Mouse (Mus musculus): ENCODE measurements at regions not wholly inside any gene's neighbourhood (a gene's known extent, or its start where the extent isn't known, plus 50 kb on each side); places are given as distances from the start of the nearest gene placed in this dataset.

DNA sequence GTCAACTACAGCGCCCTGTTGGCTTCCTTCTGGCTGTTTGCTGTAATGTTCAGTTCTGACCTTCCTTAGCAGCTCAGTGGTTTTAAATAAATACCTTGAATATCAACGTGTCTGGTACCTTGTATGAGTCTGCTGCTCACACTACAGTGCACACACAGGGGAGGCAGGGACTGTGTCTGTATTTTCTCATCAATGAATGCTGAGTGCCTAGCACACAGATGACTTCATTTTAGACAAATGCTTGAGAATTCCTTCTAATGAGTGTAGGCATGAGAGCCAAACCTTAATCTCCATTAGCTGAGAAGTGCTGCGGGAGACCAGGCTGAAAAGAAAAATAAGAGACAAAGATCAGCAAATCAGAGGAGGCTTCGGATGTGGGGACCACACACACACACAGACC is 162.0 kb upstream of the Hmga2 start:
- no peaks in the 10 kb centered on the region for H3K27me3 ChIP-seq (replicated peaks)
- no peaks in the 10 kb centered on the region for H3K36me3 ChIP-seq
- no peak overlapping the region for H3K27ac ChIP-seq
- no peak for ATAC-seq
- no peak overlapping the region for H3K4me3 ChIP-seq
- H3K4me2 ChIP-seq = no peak overlapping the region
- H3K9me3 ChIP-seq (replicated peaks) = no peaks in the 10 kb centered on the region
- H3K9ac ChIP-seq = no peak overlapping the region
- 0 out of 2 replicates have a peak, but pooled peaks cover 15% of the 10 kb centered on the region for H3K4me1 ChIP-seq
- 58% methylated on average over 4 of the region's 4 CpGs for WGBS (ENCODE audit: insufficient replicate concordance)

DNA sequence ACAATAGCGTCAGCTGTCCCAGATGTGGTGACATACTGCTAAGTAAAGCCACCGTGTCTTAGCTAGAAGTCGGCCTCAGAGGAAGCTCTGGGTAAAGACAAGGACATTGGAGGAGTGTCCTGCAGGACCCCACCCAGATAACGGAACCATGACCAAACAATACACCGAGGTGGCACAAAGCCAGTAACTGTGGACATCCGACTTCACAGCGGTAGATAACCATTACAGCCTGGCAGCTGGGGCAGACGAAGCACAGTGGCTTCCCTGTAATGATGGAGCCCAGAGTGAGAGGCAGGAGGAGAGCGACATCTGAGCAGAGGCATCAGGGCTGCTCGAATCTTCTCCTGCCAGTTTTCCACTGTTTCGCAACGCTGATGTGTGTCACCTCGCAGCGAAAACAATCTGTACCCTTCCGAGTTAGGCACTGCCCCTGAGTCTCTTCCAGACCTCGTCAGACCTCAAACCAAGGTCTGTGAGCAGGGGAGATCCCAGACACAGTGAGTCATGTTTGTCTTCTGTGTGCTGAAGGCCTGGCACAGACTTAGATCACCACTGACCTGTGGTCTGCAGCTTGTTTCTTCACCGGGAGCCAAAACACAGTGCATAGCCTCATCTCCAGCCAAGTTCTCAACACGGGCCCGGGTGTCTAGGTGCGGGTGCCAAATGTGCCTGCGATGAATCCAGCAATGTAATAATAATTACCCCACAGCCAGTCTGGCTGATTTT is 159.7 kb upstream of the Hmga2 start:
- Histone ChIP-seq H3K4me2 (no peak overlapping the region), H3K9ac (no peak overlapping the region), H3K27me3 (replicated peaks) (0 out of 2 replicates have a peak, but pooled peaks cover 3% of the 10 kb centered on the region), H3K4me1 (0 out of 2 replicates have a peak, but pooled peaks cover 13% of the 10 kb centered on the region), H3K36me3 (no peaks in the 10 kb centered on the region), H3K9me3 (replicated peaks) (no peaks in the 10 kb centered on the region), H3K27ac (no peak overlapping the region), H3K4me3 (no peak overlapping the region)
- ATAC-seq = no peak
- WGBS (ENCODE audit: insufficient replicate concordance) = 40% methylated on average over 21 of the region's 21 CpGs

DNA sequence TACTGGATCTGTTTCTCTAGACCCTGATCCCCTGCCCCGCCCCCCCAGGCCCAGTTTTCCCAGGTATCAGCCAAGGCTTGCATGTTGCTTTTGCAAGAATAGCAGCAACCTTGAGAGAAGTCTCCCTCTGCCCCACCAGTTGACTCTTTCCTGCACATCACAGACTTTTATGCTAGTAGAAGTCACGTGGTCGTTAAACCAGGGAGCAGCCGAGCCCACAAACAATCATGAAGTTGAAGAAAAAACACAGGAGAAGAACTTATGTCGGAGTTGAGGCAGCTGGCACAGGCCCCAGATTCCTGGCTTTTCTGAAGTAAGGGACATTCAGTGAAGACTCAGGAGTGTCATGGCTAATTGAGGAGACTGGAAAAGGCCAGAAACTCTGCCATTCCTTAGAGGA is 158.9 kb upstream of the Hmga2 start:
- 64% methylated on average over 5 of the region's 5 CpGs for whole genome bisulfite sequencing (ENCODE audit: insufficient replicate concordance)
- H3K9ac ChIP-seq = no peak overlapping the region
- H3K27ac ChIP-seq = no peak overlapping the region
- H3K4me2 ChIP-seq = no peak overlapping the region
- ATAC-seq = no peak
- H3K36me3 ChIP-seq = no peaks in the 10 kb centered on the region
- H3K9me3 ChIP-seq (replicated peaks) = no peaks in the 10 kb centered on the region
- H3K4me3 ChIP-seq = no peak overlapping the region
- H3K4me1 ChIP-seq = 0 out of 2 replicates have a peak, but pooled peaks cover 6% of the 10 kb centered on the region
- 0 out of 2 replicates have a peak, but pooled peaks cover 3% of the 10 kb centered on the region for H3K27me3 ChIP-seq (replicated peaks)

DNA sequence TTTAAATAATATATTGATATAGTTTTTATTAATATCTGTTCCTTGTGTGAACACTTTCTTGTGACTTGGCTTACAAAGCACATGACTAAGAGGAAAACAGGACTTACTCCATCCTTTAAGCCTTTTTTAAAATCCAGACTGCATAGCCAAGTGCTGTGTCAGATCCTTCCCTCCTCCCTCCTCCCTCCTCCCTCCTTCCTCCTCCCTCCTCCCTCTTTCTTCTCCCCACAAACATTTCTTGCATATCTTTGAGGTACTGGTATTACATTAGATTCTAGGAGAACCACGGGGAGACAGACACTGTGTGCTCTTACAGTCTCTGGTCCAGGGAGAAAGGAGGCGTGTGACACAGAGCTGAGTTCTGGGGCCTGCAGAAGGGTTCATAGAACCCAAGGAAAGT is 155.8 kb upstream of the Hmga2 start:
- Histone ChIP-seq H3K27me3 (replicated peaks) (0 out of 2 replicates have a peak, but pooled peaks cover 3% of the 10 kb centered on the region), H3K9me3 (replicated peaks) (no peaks in the 10 kb centered on the region), H3K27ac (no peak overlapping the region), H3K9ac (no peak overlapping the region), H3K4me3 (no peak overlapping the region), H3K36me3 (no peaks in the 10 kb centered on the region), H3K4me2 (no peak overlapping the region), H3K4me1 (0 out of 2 replicates have a peak, but pooled peaks cover 6% of the 10 kb centered on the region)
- no peak for ATAC-seq
- WGBS (ENCODE audit: insufficient replicate concordance) = 37% methylated on average over 2 of the region's 2 CpGs

DNA sequence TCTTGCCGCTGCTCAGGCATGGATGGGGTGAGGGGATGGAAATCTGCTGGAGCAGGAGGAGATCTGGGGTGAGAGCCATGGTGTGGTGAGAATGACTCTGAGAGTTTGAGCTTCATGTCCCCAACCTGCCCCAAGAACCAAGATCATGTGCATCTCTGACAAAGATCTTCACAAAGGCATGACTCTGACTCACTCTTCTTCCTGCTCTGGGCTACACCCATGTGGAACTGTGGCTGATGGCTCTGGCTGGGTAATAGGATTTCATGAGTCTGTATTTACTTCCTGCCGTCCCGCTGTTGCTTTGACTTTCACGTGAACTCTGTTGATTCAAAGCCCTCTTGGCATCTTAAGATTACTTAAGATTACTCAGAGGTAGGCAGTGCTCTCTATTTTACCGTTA is 151.8 kb upstream of the Hmga2 start:
- WGBS (ENCODE audit: insufficient replicate concordance) = 54% methylated on average over 5 of the region's 5 CpGs
- H3K4me2 ChIP-seq = no peak overlapping the region
- ATAC-seq = no peak
- no peak overlapping the region for H3K4me3 ChIP-seq
- no peaks in the 10 kb centered on the region for H3K4me1 ChIP-seq
- H3K9me3 ChIP-seq (replicated peaks) = no peaks in the 10 kb centered on the region
- no peak overlapping the region for H3K27ac ChIP-seq
- H3K9ac ChIP-seq = no peak overlapping the region
- H3K36me3 ChIP-seq = no peaks in the 10 kb centered on the region
- H3K27me3 ChIP-seq (replicated peaks) = 0 out of 2 replicates have a peak, but pooled peaks cover 3% of the 10 kb centered on the region

DNA sequence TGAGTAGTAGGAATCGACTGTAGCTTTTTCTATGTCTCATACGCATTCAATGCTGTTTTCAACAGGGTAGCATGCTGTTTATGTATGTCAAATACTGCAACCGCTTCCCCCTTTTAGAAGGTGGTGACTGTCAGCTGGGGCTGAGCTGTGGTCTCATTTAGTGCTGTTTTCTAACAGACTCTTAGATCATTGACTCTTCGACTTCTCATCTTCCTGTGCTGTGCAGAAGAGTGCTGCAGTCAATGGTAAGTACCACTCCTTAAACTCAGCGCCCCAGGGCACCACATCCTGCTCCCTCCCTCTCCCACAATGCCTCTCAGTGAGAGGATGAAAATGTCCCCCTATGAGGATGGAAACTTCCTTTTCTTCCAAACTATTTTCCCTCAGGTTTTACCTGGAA is 149.2 kb upstream of the Hmga2 start:
- no peak overlapping the region for H3K9ac ChIP-seq
- ATAC-seq = no peak
- H3K36me3 ChIP-seq = no peaks in the 10 kb centered on the region
- no peak overlapping the region for H3K4me2 ChIP-seq
- no peak overlapping the region for H3K27ac ChIP-seq
- no peaks in the 10 kb centered on the region for H3K27me3 ChIP-seq (replicated peaks)
- 43% methylated on average over 5 of the region's 5 CpGs for WGBS (ENCODE audit: insufficient replicate concordance)
- H3K4me1 ChIP-seq = no peaks in the 10 kb centered on the region
- H3K4me3 ChIP-seq = no peak overlapping the region
- no peaks in the 10 kb centered on the region for H3K9me3 ChIP-seq (replicated peaks)

DNA sequence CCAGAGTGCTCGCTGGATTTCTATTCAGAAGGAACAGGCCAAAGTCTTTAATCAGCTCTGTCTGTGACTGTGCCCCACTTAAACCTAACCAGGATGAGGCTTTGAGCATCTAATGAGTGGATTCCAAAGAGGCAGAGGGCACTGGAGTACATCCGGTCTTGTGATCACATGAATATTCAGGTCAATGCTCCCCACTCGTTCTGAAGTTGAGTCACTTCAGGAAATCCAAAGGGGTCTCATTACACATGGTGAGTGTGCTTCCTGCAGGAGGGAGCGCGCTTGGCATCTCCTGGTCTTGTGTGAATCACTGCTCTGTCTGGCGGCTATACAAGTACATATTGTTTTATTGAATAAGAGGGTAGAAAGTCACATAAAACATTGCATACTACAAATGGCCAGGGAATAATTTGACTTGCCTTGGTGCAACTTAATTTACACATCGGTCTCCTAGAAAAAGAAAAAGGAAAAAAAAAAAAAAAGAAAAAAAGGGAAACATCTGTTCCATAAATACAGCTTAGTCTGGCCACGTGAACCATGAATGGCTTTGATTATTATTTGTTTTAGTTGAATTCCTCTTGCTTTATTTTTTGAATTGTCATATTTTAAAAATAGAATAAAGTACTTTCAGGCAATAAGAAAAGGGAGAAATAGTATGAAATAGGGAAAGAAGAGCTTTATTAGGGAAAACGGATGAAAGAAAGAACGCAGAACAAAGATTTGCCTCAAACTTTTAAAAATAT is 148.1 kb upstream of the Hmga2 start:
- no peak overlapping the region for H3K4me2 ChIP-seq
- H3K9ac ChIP-seq = no peak overlapping the region
- no peaks in the 10 kb centered on the region for H3K4me1 ChIP-seq
- H3K27me3 ChIP-seq (replicated peaks) = no peaks in the 10 kb centered on the region
- no peak overlapping the region for H3K27ac ChIP-seq
- H3K9me3 ChIP-seq (replicated peaks) = no peaks in the 10 kb centered on the region
- H3K4me3 ChIP-seq = no peak overlapping the region
- 69% methylated on average over 10 of the region's 10 CpGs for WGBS (ENCODE audit: insufficient replicate concordance)
- no peak for ATAC-seq
- H3K36me3 ChIP-seq = no peaks in the 10 kb centered on the region

DNA sequence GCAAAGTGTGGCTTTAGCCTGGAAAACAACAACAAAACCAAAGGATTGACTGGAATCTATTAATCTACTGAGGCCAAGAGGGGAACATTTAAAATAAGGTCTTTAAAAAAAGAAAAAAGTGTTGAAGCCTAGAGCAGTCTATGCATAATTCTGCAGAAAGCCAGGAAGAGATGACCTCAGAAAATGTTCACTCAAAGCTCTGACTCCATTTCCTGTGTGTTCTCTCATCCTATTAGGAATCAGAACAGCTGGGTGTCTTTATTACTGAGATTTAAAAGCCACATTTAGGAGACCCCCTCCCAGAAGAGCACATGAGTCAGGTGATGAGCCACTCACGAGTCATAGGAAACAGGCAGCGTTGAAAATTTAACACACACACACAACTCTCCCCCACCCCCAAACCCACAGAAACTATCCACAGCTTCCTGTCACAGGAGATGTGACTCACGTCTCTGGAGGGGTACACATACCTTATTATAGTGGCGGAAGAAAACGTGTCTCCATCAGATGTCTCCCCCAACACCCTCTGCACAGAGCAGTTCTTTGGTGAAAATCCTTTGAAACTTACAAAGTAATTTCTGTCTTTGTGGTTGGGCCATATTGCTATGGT is 140.2 kb upstream of the Hmga2 start:
- ATAC-seq = no peak
- H3K4me3 ChIP-seq = no peak overlapping the region
- H3K27ac ChIP-seq = no peak overlapping the region
- 19% methylated on average over 5 of the region's 5 CpGs for WGBS (ENCODE audit: insufficient replicate concordance)
- H3K4me1 ChIP-seq = no peaks in the 10 kb centered on the region
- H3K36me3 ChIP-seq = no peaks in the 10 kb centered on the region
- H3K4me2 ChIP-seq = no peak overlapping the region
- no peak overlapping the region for H3K9ac ChIP-seq
- H3K9me3 ChIP-seq (replicated peaks) = no peaks in the 10 kb centered on the region
- H3K27me3 ChIP-seq (replicated peaks) = no peaks in the 10 kb centered on the region

DNA sequence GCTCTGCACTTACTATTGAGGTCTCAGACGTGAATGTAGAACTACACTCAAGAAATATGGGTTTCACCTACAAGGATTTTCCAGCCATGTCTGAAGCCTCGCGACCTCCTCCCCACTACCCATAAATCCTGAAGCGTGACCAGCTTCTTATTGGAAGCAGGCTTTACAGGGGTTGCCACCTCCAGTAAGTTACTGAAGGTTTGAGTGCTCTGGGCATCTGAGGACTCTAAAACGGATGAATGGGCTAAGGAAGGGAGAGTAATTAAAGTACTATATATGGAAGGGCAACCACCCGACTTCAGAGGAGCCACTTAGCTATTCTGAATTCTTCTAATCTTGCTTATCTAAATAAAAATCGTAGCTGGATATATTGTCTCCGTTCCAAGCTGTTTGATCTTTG is 136.1 kb upstream of the Hmga2 start:
- 69% methylated on average over 8 of the region's 8 CpGs for WGBS (ENCODE audit: insufficient replicate concordance)
- no peak for ATAC-seq
- Histone ChIP-seq H3K4me3 (no peak overlapping the region), H3K9ac (no peak overlapping the region), H3K4me2 (no peak overlapping the region), H3K4me1 (no peaks in the 10 kb centered on the region), H3K27me3 (replicated peaks) (no peaks in the 10 kb centered on the region), H3K36me3 (no peaks in the 10 kb centered on the region), H3K9me3 (replicated peaks) (no peaks in the 10 kb centered on the region), H3K27ac (no peak overlapping the region)

DNA sequence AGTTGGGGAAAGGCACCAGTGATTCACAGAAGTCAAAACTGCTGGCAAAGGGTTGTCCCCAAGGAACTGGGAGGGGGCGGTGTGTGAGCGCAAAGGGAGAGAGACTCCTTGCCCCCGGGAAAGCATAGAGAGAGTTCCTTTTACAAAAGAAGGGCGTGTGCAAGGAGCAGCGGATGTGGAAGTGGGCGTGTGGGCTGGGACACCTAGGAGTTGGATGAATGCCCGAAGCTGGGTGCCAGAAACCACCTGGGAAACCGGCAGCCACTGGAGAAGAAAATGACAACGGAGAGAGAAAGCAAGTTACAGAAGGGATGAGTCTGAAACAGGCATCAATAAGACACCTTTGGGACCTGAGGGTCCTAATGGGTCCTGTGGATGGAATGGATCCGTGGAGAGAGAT is 133.8 kb upstream of the Hmga2 start:
- no peak for ATAC-seq
- Histone ChIP-seq H3K27me3 (replicated peaks) (no peaks in the 10 kb centered on the region), H3K4me2 (no peak overlapping the region), H3K4me1 (no peaks in the 10 kb centered on the region), H3K36me3 (no peaks in the 10 kb centered on the region), H3K4me3 (no peak overlapping the region), H3K9ac (no peak overlapping the region), H3K27ac (no peak overlapping the region), H3K9me3 (replicated peaks) (no peaks in the 10 kb centered on the region)
- 67% methylated on average over 10 of the region's 10 CpGs for whole genome bisulfite sequencing (ENCODE audit: insufficient replicate concordance)

DNA sequence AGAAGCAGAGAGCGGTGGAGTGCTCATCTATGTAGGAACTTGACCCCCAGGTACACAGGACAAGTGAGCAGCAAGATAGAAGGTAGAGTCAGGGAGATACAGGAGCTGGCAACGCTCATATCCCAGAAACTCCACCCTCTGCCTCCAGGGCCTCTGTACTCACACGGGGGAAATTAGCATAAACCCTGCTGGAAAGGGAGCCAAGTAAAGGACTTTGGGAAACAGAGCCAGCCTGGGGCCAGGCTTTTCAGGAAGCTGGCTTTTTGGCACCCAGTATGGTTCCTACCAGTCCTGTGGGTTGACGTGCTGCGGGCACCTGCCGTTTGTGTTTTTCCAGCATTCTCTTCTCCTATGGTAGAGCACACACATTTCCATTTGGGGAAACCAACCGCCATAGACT is 128.2 kb upstream of the Hmga2 start:
- H3K27me3 ChIP-seq (replicated peaks) = no peaks in the 10 kb centered on the region
- 60% methylated on average over 7 of the region's 7 CpGs for WGBS (ENCODE audit: insufficient replicate concordance)
- H3K9ac ChIP-seq = no peak overlapping the region
- no peaks in the 10 kb centered on the region for H3K9me3 ChIP-seq (replicated peaks)
- H3K27ac ChIP-seq = no peak overlapping the region
- H3K36me3 ChIP-seq = no peaks in the 10 kb centered on the region
- no peak overlapping the region for H3K4me2 ChIP-seq
- H3K4me3 ChIP-seq = no peak overlapping the region
- no peaks in the 10 kb centered on the region for H3K4me1 ChIP-seq
- no peak for ATAC-seq

DNA sequence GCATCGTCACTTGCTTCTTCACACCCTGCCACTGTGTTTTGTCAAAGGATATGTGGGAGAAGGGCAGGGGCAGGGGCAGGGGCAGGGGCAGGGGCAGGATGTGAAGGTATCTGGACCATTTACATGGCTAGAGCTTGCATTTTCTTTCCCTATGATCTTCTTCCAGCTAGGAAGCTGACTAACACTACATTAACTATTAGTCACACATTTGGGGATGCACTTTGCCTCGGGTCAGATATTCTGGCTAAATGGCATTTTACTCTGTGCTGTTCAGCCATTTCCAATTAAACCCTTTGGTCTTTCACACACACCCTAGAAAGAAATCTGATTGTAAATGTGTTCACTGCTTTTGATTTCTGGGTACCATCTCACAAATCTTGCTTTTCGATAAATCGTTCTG is 126.9 kb upstream of the Hmga2 start:
- ATAC-seq = no peak
- H3K27ac ChIP-seq = no peak overlapping the region
- whole genome bisulfite sequencing (ENCODE audit: insufficient replicate concordance) = 69% methylated on average over 4 of the region's 4 CpGs
- no peaks in the 10 kb centered on the region for H3K9me3 ChIP-seq (replicated peaks)
- no peaks in the 10 kb centered on the region for H3K4me1 ChIP-seq
- H3K36me3 ChIP-seq = no peaks in the 10 kb centered on the region
- H3K9ac ChIP-seq = no peak overlapping the region
- H3K4me2 ChIP-seq = no peak overlapping the region
- no peak overlapping the region for H3K4me3 ChIP-seq
- no peaks in the 10 kb centered on the region for H3K27me3 ChIP-seq (replicated peaks)

Measured in liver, embryonic 12.5 days (tissue).